Mouse (Mus musculus): ENCODE data around the gene Cryl1.

DNA sequence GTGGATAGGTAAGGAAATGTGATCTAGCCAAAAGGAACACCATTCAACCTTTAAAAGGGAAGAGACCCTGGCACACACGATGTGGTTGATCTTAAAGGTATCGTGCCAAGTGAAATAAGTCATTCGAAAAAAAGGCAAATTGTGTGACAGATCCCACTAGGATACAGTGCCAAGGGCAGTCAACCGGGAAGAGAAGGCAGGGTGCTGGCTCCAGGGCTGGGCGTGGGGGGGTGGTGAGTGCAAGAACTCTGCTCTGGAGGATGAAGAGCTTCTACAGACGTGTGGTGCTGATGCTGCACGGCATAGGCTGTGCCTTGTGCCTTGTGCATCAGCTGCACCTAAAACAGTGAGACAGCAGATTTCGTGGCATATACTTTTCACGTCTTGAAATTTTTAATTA lies 33.0 kb downstream of the Cryl1 start:
- no peak for TF ChIP-seq CTCF (IDR thresholded peaks at IDR 0.05)
- TF ChIP-seq EP300 (IDR thresholded peaks at IDR 0.05; ENCODE audit: insufficient read depth, low read depth, low read length) = no peak
- TF ChIP-seq POLR2A (IDR thresholded peaks at IDR 0.05; ENCODE audit: insufficient read depth, low read depth, low read length) = no peak
